Mouse (Mus musculus): ENCODE measurements around the gene Plk5. TPM values are rescaled to one million over a fixed set of nuclear protein-coding genes. Genes with fewer than 3 reads are reported as not detected.
A peak's percentile ranks its signal among the peaks of the same experiment; 100 is the strongest.

Gene Plk5
- polyA plus RNA-seq, 1 experiment from 2014 or later, result 0.07 TPM

DNA sequence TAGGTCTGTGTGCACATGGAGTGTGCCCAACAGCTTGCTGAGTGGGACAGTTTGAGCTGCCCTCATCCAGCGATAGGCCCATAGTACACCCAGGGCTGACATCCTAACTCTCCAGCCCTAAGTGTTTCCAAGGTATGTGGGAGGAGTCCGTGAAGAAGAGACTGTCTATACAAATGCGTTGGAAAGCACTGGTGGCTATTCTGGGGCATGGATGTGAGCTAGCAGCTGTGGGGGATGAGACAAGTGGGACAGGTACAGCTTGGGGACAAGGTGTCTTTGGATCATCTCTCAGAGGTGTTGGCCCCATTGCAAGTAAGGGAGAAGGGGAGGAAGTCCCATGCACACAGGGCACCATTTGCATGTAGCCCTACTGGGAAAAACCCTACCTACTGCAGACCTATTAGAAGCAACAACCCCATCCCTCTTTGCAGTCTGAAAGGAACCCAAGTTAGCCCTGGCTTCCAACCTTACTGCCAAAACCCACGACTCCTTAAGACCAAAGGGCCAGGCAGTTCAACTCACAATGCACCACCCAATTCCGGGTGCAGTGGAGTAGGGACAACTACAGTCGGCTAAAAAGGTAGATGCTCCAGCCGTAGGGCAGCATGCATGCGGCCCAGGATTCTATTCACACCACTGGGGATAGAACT lies 41.4 kb downstream of the Plk5 start:
- no peak for ATAC-seq (replicated peaks; ENCODE audit: extremely low read depth, insufficient read depth, low FRiP score)
- Histone ChIP-seq H3K4me3 (ENCODE audit: low read length) (peak overlapping the region; percentile 81), H3K36me3 (ENCODE audit: control insufficient read depth, insufficient read depth) (peaks cover 38% of the 10 kb centered on the region), H3K27ac (ENCODE audit: low read length) (peak overlapping the region; percentile 37; the same call in 1 of the 2 replicates), H3K27me3 (ENCODE audit: control insufficient read depth, insufficient read depth, low read length) (no peaks in the 10 kb centered on the region), H3K4me2 (ENCODE audit: low read depth, low read length) (peak overlapping the region; percentile 90), H3K9me3 (replicated peaks; ENCODE audit: control insufficient read depth, low read length) (no peaks in the 10 kb centered on the region), H3K4me1 (ENCODE audit: control insufficient read depth, insufficient read depth, low read length) (peaks cover 25% of the 10 kb centered on the region), H3K9ac (ENCODE audit: low read length) (peak overlapping the region; percentile 96)
- WGBS, result 49% methylated on average over 8 of the region's 8 CpGs

DNA sequence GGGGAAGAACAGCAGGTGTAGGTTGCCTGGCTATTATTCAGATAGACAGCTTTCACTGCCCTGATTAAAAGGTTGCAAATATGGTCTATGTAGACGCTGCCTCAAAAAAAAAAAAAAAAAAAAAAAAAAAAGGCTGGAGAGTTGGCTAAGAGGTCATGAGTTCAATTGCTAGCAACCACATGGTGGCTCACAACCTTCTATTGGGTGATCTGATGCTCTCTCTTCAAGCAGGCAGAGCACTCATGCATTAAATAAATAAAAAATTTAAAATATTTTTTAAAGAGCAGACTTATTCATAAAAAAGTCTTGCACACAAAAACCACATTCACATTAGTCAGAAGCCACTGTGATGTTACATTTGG lies 41.9 kb downstream of the Plk5 start:
- H3K9ac ChIP-seq (ENCODE audit: low read length), result peak overlapping the region; percentile 96
- H3K4me2 ChIP-seq (ENCODE audit: low read depth, low read length), result peak overlapping the region; percentile 90
- no peaks in the 10 kb centered on the region for H3K9me3 ChIP-seq (replicated peaks; ENCODE audit: control insufficient read depth, low read length)
- peaks cover 25% of the 10 kb centered on the region for H3K4me1 ChIP-seq (ENCODE audit: control insufficient read depth, insufficient read depth, low read length)
- H3K27me3 ChIP-seq (ENCODE audit: control insufficient read depth, insufficient read depth, low read length), result no peaks in the 10 kb centered on the region
- no peak for ATAC-seq (replicated peaks; ENCODE audit: extremely low read depth, insufficient read depth, low FRiP score)
- H3K36me3 ChIP-seq (ENCODE audit: control insufficient read depth, insufficient read depth), result peaks cover 38% of the 10 kb centered on the region
- peak overlapping the region; percentile 99 for H3K27ac ChIP-seq (ENCODE audit: low read length)
- 0% methylated on average over 1 of the region's 1 CpGs for WGBS
- H3K4me3 ChIP-seq (ENCODE audit: low read length), result peak overlapping the region; percentile 81

DNA sequence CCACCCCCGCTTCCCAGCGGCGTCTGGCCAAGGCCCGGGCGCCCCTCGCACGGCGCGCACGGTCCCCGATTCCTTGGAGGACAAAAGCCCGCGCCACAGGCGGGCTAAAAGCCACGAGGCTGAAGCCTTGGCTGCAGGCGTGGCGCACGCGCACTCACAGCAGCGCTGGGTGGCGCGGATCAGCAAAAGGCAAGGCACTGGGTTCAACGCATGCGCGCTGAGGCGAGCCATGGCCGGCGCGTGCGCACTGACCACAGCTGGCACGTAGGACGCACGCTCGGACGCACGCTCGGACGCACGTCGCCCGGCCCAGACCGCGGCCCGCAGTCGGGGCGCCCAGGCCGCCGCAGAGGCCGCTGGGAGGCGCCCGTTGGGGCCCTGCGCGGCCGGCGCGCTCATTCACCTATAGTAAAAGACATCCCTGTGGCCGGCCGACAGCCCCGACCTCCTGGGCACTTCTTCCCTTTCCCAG lies 42.5 kb downstream of the Plk5 start:
- peaks cover 27% of the 10 kb centered on the region for H3K4me1 ChIP-seq (ENCODE audit: control insufficient read depth, insufficient read depth, low read length)
- WGBS, result under 1% methylated on average over 49 of the region's 59 CpGs
- H3K27ac ChIP-seq (ENCODE audit: low read length), result peak overlapping the region; percentile 99
- H3K27me3 ChIP-seq (ENCODE audit: control insufficient read depth, insufficient read depth, low read length), result no peaks in the 10 kb centered on the region
- H3K36me3 ChIP-seq (ENCODE audit: control insufficient read depth, insufficient read depth), result peaks cover 39% of the 10 kb centered on the region
- ATAC-seq (replicated peaks; ENCODE audit: extremely low read depth, insufficient read depth, low FRiP score), result peak; percentile 86
- no peaks in the 10 kb centered on the region for H3K9me3 ChIP-seq (replicated peaks; ENCODE audit: control insufficient read depth, low read length)
- peak overlapping the region; percentile 81 for H3K4me3 ChIP-seq (ENCODE audit: low read length)
- H3K4me2 ChIP-seq (ENCODE audit: low read depth, low read length), result peak overlapping the region; percentile 90
- peak overlapping the region; percentile 96 for H3K9ac ChIP-seq (ENCODE audit: low read length)

DNA sequence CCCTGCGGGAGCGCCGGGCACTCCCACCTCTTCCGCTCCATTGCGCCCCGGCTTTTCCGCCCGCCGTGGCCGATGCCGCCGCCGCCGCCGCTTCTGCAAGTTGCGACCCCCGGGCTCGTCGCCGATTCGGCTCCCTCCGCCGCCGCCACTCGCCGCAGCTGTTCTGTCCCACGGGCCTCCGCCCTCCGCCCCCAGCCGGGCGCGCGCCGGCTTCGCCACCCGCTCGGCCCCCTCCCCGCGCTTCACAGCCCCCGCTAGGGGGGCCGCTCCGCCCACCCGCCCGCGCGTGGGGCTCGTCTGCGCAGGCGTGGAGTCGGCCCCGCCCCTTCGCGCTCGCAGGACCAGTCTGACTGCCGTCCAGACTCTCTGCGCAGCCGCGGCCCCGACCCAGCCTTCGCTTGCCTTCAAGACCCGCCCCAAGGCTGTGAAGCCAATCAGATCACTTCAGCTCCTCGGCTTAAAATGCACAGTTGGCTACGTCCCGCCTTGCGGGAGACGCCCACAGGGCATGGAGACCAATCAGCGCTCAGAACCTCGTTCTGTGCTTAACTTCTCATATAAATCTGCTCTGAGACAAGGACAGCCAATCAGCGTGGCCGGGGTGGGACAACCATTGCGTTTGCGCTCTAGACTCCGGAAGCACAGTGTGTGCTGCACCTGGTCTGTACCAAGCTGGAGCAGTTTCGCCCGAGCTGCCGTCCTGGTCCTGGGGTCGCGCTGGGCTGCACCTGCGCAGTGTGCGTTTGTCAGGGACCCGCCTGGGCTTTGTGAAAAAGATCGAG lies 43.1 kb downstream of the Plk5 start, which contains the start of gene Mbd3:
Gene Mbd3 (minus strand): TSS at position 360 of the 782 bp plus-strand sequence.
- Histone ChIP-seq H3K4me3 (ENCODE audit: low read length) (peak within 1 kb of the TSS; percentile 81), H3K9ac (ENCODE audit: low read length) (peak within 1 kb of the TSS; percentile 96), H3K27ac (ENCODE audit: low read length) (peak within 1 kb of the TSS; percentile 99), H3K36me3 (ENCODE audit: control insufficient read depth, insufficient read depth) (peaks cover 34% of the 10 kb centered on the region), H3K4me1 (ENCODE audit: control insufficient read depth, insufficient read depth, low read length) (peaks cover 29% of the 10 kb centered on the region), H3K9me3 (replicated peaks; ENCODE audit: control insufficient read depth, low read length) (no peaks in the 10 kb centered on the region), H3K4me2 (ENCODE audit: low read depth, low read length) (peak within 1 kb of the TSS; percentile 90), H3K27me3 (ENCODE audit: control insufficient read depth, insufficient read depth, low read length) (no peaks in the 10 kb centered on the region)
- ATAC-seq (replicated peaks; ENCODE audit: extremely low read depth, insufficient read depth, low FRiP score), result peak; percentile 95
- under 1% methylated on average over 82 of the region's 82 CpGs for WGBS

DNA sequence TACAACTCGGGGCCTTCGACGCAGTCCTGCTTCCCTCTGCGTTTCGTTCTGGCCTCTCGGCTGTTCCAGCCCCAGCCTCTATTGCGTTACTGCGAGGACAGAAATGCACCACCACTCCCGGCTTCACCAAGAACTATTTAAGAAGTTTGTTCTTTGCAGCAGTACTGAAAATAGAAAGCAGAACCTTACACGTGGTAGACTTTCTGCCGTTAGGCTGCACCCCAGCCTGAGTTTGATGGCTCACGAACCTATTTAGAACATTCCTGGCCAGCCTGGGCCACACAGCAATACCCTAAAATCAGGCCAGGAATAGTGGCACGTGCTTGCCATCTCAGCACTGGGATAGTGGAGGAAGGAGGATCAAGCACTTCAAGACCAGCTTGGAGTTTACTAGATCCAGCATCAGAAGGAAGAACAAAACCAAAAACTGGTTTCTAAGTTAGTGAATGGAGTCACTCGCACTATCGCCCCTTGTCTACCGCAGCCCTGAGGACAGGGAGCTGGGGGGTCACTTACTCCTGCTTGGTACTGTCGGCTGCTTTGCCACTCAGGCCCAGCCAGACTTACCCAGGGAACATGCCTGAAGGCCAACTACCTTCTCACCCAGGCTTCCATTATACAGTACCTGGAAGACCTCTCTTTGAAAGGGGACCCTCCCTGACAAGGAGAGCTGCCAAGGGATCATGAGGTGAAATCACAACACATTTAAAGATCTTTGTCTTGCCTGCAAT lies 43.9 kb downstream of the Plk5 start:
- peak overlapping the region; percentile 81 for H3K4me3 ChIP-seq (ENCODE audit: low read length)
- peaks cover 37% of the 10 kb centered on the region for H3K4me1 ChIP-seq (ENCODE audit: control insufficient read depth, insufficient read depth, low read length)
- H3K9me3 ChIP-seq (replicated peaks; ENCODE audit: control insufficient read depth, low read length), result no peaks in the 10 kb centered on the region
- no peak for ATAC-seq (replicated peaks; ENCODE audit: extremely low read depth, insufficient read depth, low FRiP score)
- peaks cover 27% of the 10 kb centered on the region for H3K36me3 ChIP-seq (ENCODE audit: control insufficient read depth, insufficient read depth)
- H3K27me3 ChIP-seq (ENCODE audit: control insufficient read depth, insufficient read depth, low read length), result no peaks in the 10 kb centered on the region
- peak overlapping the region; percentile 80 for H3K4me2 ChIP-seq (ENCODE audit: low read depth, low read length)
- H3K9ac ChIP-seq (ENCODE audit: low read length), result peak overlapping the region; percentile 79
- 10% methylated on average over 17 of the region's 17 CpGs for WGBS
- peak overlapping the region; percentile 86 for H3K27ac ChIP-seq (ENCODE audit: low read length)

DNA sequence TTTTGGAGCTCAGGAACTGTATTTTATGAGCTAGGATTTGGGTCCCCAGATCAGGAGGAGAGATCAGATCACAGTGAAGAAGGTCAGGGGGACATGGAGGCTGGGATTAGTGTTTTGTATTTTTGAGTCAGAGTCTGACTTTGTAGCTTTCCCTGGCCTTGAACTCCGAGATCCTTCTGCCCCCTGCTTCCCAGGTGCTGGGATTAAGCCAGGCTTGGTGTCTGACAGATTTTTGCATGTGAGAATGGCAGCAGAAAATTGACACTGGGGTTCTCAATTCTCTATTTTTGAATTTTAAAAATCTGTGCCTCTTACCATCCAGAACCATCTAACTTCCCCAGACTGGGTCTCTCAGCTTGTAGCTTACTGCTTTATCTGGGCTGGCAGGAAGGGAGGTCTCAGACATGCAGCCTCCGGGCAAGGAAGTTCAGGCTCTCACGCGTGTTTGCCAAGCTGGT lies 44.5 kb downstream of the Plk5 start:
- H3K27ac ChIP-seq (ENCODE audit: low read length), result peak overlapping the region; percentile 86
- no peaks in the 10 kb centered on the region for H3K27me3 ChIP-seq (ENCODE audit: control insufficient read depth, insufficient read depth, low read length)
- no peaks in the 10 kb centered on the region for H3K9me3 ChIP-seq (replicated peaks; ENCODE audit: control insufficient read depth, low read length)
- no peak overlapping the region for H3K4me2 ChIP-seq (ENCODE audit: low read depth, low read length)
- H3K4me3 ChIP-seq (ENCODE audit: low read length), result no peak overlapping the region
- peak overlapping the region; percentile 79 for H3K9ac ChIP-seq (ENCODE audit: low read length)
- H3K36me3 ChIP-seq (ENCODE audit: control insufficient read depth, insufficient read depth), result peaks cover 24% of the 10 kb centered on the region
- WGBS, result 69% methylated on average over 4 of the region's 4 CpGs
- peaks cover 43% of the 10 kb centered on the region for H3K4me1 ChIP-seq (ENCODE audit: control insufficient read depth, insufficient read depth, low read length)
- ATAC-seq (replicated peaks; ENCODE audit: extremely low read depth, insufficient read depth, low FRiP score), result no peak

DNA sequence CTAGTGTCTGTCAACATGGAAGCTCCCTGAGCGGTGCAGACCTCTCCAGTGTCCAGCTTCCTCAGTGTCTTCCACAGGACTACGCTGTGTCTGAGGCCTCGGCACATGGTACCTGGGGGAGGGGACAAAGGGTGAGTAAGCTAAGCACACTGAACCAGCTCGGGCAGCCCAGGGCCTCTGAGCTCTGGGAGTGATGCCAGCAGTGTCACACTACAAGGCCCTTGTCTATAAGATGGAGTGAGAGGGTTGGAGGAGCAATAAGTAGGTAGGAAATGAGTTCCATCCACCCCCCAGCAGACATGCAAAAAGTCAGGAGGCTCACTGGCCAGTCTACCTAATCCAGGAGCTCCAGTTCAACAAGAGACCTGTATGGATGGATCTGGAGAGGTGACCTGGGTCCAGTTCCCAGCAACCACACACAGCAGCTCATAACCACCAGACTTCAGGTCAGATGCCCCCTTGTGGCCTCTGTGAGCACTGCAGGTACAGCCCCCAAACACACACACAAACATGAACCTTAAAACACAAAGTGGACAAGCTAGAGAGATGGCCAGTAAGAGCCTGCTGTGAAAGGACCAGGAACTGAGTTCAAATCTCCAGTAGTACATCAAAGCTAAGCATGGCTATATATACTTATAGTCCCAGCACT lies 46.9 kb downstream of the Plk5 start:
- Histone ChIP-seq H3K27ac (ENCODE audit: low read length) (no peak overlapping the region), H3K9ac (ENCODE audit: low read length) (no peak overlapping the region), H3K27me3 (ENCODE audit: control insufficient read depth, insufficient read depth, low read length) (no peaks in the 10 kb centered on the region), H3K4me3 (ENCODE audit: low read length) (no peak overlapping the region), H3K9me3 (replicated peaks; ENCODE audit: control insufficient read depth, low read length) (no peaks in the 10 kb centered on the region), H3K4me1 (ENCODE audit: control insufficient read depth, insufficient read depth, low read length) (peaks cover 38% of the 10 kb centered on the region), H3K4me2 (ENCODE audit: low read depth, low read length) (no peak overlapping the region), H3K36me3 (ENCODE audit: control insufficient read depth, insufficient read depth) (peaks cover 24% of the 10 kb centered on the region)
- 76% methylated on average over 4 of the region's 4 CpGs for WGBS
- ATAC-seq (replicated peaks; ENCODE audit: extremely low read depth, insufficient read depth, low FRiP score), result no peak

DNA sequence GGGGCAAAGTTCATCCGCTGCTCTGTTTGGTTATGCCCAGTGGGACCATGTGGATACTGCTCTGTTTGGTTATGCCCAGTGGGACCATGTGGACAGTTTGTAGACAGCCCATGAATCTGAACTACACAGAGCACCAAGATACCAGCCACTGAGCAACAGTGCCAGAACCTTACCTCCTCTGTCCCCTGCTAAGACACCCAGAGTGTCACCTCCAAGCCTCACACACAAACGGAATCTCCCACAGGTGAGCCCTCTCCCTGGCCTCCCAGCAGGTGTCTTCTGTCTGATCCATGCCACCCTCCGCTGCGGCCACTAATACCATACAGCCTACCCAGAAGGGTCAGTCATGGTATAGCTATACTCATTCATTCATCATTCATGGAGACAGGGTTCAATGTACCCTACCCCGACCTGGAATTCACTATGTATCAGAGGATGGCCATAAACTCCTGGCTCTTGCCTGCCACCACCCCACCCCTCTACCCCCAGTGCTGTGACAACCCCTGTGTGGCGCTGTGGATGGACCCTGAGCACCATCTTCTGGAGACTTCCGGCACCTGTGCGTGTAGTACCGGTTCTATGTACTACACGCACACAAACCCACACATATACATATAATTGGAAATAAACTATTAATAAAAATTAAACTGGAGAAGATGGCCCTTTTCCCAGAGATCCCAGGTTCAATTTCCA lies 49.4 kb downstream of the Plk5 start:
- Histone ChIP-seq H3K4me2 (ENCODE audit: low read depth, low read length) (peak overlapping the region; percentile 74), H3K27ac (ENCODE audit: low read length) (0 out of 2 replicates have a peak overlapping the region, but pooled peaks have one; percentile 75), H3K9me3 (replicated peaks; ENCODE audit: control insufficient read depth, low read length) (no peaks in the 10 kb centered on the region), H3K9ac (ENCODE audit: low read length) (peak overlapping the region; percentile 84), H3K4me3 (ENCODE audit: low read length) (peak overlapping the region; percentile 70), H3K36me3 (ENCODE audit: control insufficient read depth, insufficient read depth) (peaks cover 34% of the 10 kb centered on the region), H3K4me1 (ENCODE audit: control insufficient read depth, insufficient read depth, low read length) (peaks cover 31% of the 10 kb centered on the region), H3K27me3 (ENCODE audit: control insufficient read depth, insufficient read depth, low read length) (no peaks in the 10 kb centered on the region)
- WGBS, result 44% methylated on average over 10 of the region's 10 CpGs
- no peak for ATAC-seq (replicated peaks; ENCODE audit: extremely low read depth, insufficient read depth, low FRiP score)

Measured in heart, embryonic 16.5 days (tissue).